In genomic region chr8:10978377-10978776, GRCm38 (mm10) we compare ENCODE assay signal across 8 mouse cellular contexts. TPM values are rescaled to one million over a fixed set of nuclear protein-coding genes. Genes with fewer than 3 reads are reported as not detected.
DNase-seq lines count a peak whose midpoint lies in the region; ATAC-seq and TF ChIP-seq lines count a peak whose summit lies in the region.

No protein-coding gene starts in this region.

- ATAC-seq in embryonic facial prominence, embryonic 11.5 days (replicated peaks; ENCODE audit: insufficient number of reproducible peaks, low FRiP score, low TSS enrichment, low read depth) = no peak
- 0 out of 2 replicates have a peak, but pooled peaks have one; percentile 12 for ATAC-seq in heart, postnatal 0 days (ENCODE audit: insufficient read depth, low read depth)
- ATAC-seq in lung, embryonic 16.5 days (ENCODE audit: low read depth) = peak; percentile 72
- peak; percentile 57 for ATAC-seq in stomach, postnatal 0 days (ENCODE audit: low FRiP score, low TSS enrichment)

- H3K9me3 ChIP-seq in embryonic facial prominence, embryonic 11.5 days (replicated peaks; ENCODE audit: control insufficient read depth, low read length) = no peaks in the 10 kb centered on the region
- H3K9me3 ChIP-seq in heart, postnatal 0 days (replicated peaks; ENCODE audit: control insufficient read depth, low read length) = no peaks in the 10 kb centered on the region
- no peaks in the 10 kb centered on the region for H3K9me3 ChIP-seq in lung, embryonic 16.5 days (ENCODE audit: control insufficient read depth, low read length)
- no peaks in the 10 kb centered on the region for H3K9me3 ChIP-seq in stomach, postnatal 0 days (ENCODE audit: control insufficient read depth, low read length)

- 0 out of 2 replicates have a peak overlapping the region, but pooled peaks have one; percentile 35 for H3K27ac ChIP-seq in embryonic facial prominence, embryonic 11.5 days (replicated peaks; ENCODE audit: low read depth, low read length)
- peak overlapping the region; percentile 17; the same call in 1 of the 2 replicates for H3K27ac ChIP-seq in heart, postnatal 0 days (ENCODE audit: low read depth)
- peak overlapping the region; percentile 71 for H3K27ac ChIP-seq in layer of hippocampus, adult 2 months
- peak overlapping the region; percentile 95 for H3K27ac ChIP-seq in lung, embryonic 16.5 days (ENCODE audit: low read length)
- peak overlapping the region; percentile 93 for H3K27ac ChIP-seq in stomach, postnatal 0 days (replicated peaks)

- no peaks in the 10 kb centered on the region for H3K27me3 ChIP-seq in embryonic facial prominence, embryonic 11.5 days (ENCODE audit: control insufficient read depth, insufficient read depth, low read length)
- H3K27me3 ChIP-seq in heart, postnatal 0 days (ENCODE audit: control insufficient read depth, insufficient read depth, low read length) = 0 out of 2 replicates have a peak, but pooled peaks cover 10% of the 10 kb centered on the region
- no peaks in the 10 kb centered on the region for H3K27me3 ChIP-seq in lung, embryonic 16.5 days (ENCODE audit: control insufficient read depth, insufficient read depth, low read depth, low read length)
- no peaks in the 10 kb centered on the region for H3K27me3 ChIP-seq in stomach, postnatal 0 days (ENCODE audit: control insufficient read depth, insufficient read depth, low read length)

- peak; percentile 49 to 75 for DNase-seq in layer of hippocampus, adult 18-20 months (ENCODE audit: low spot score in 2 of 2)
- DNase-seq in layer of hippocampus, postnatal 25 days (ENCODE audit: extremely low spot score in 1 of 2, low spot score in 1 of 2) = no peak
- DNase-seq in embryonic facial prominence, embryonic 11.5 days (ENCODE audit: low spot score) = no peak
- no peak for DNase-seq in heart, postnatal 0 days (ENCODE audit: low spot score)
- DNase-seq in layer of hippocampus, adult 2 months (ENCODE audit: low spot score in 2 of 2) = peak; percentile 47 to 48
- peak; percentile 76 for DNase-seq in stomach, postnatal 0 days (ENCODE audit: low spot score)
- DNase-seq in thymus, postnatal 14 days = no peak

- H3K36me3 ChIP-seq in embryonic facial prominence, embryonic 11.5 days (replicated peaks; ENCODE audit: control insufficient read depth, insufficient read depth, low read depth, low read length) = no peaks in the 10 kb centered on the region
- H3K36me3 ChIP-seq in heart, postnatal 0 days (replicated peaks; ENCODE audit: control insufficient read depth, insufficient read depth, low read length) = peaks cover 1% of the 10 kb centered on the region; the same call in 1 of the 2 replicates
- no peaks in the 10 kb centered on the region for H3K36me3 ChIP-seq in lung, embryonic 16.5 days (ENCODE audit: control insufficient read depth, insufficient read depth, low read length)
- no peaks in the 10 kb centered on the region for H3K36me3 ChIP-seq in stomach, postnatal 0 days (ENCODE audit: control insufficient read depth, insufficient read depth, low read length)

- H3K9ac ChIP-seq in embryonic facial prominence, embryonic 11.5 days (replicated peaks; ENCODE audit: low read length) = no peak overlapping the region; the same call in 1 of the 2 replicates
- no peak overlapping the region for H3K9ac ChIP-seq in heart, postnatal 0 days (replicated peaks; ENCODE audit: low read depth, low read length)
- H3K9ac ChIP-seq in lung, embryonic 16.5 days (ENCODE audit: low read length) = peak overlapping the region; percentile 25
- peak overlapping the region; percentile 35; the same call in 1 of the 2 replicates for H3K9ac ChIP-seq in stomach, postnatal 0 days (ENCODE audit: low read length)

- TF ChIP-seq EP300 in heart, postnatal 0 days (IDR thresholded peaks at IDR 0.05; ENCODE audit: low read depth) = no peak
- no peak for TF ChIP-seq EP300 in stomach, postnatal 0 days (optimal IDR thresholded peaks at IDR 0.05)

- no peak overlapping the region for H3K4me3 ChIP-seq in embryonic facial prominence, embryonic 11.5 days (ENCODE audit: low read depth, low read length)
- H3K4me3 ChIP-seq in heart, postnatal 0 days (ENCODE audit: low read depth, low read length) = no peak overlapping the region
- H3K4me3 ChIP-seq in layer of hippocampus, adult 2 months = no peak overlapping the region
- no peak overlapping the region for H3K4me3 ChIP-seq in lung, embryonic 16.5 days (ENCODE audit: low read length)
- no peak overlapping the region for H3K4me3 ChIP-seq in stomach, postnatal 0 days (ENCODE audit: low read depth, low read length)

- WGBS in embryonic facial prominence, embryonic 11.5 days = 74% methylated on average over 21 of the region's 21 CpGs
- WGBS in heart, postnatal 0 days = 47% methylated on average over 21 of the region's 21 CpGs
- WGBS in lung, embryonic 16.5 days = 5% methylated on average over 21 of the region's 21 CpGs
- 14% methylated on average over 21 of the region's 21 CpGs for WGBS in stomach, postnatal 0 days

- no peak for TF ChIP-seq CTCF in heart, postnatal 0 days (IDR thresholded peaks at IDR 0.05; ENCODE audit: low read depth)
- TF ChIP-seq CTCF in layer of hippocampus, adult 2 months (conservative IDR thresholded peaks at IDR 0.05) = no peak
- TF ChIP-seq CTCF in stomach, postnatal 0 days (IDR thresholded peaks at IDR 0.05; ENCODE audit: low read depth) = 0 out of 2 replicates have a peak, but pooled peaks have one; percentile 1

- peaks cover 7% of the 10 kb centered on the region for H3K4me1 ChIP-seq in embryonic facial prominence, embryonic 11.5 days (ENCODE audit: control insufficient read depth, insufficient read depth, low read length)
- H3K4me1 ChIP-seq in heart, postnatal 0 days (ENCODE audit: control insufficient read depth, insufficient read depth) = peaks cover 19% of the 10 kb centered on the region; the same call in 1 of the 2 replicates
- peaks cover 48% of the 10 kb centered on the region for H3K4me1 ChIP-seq in lung, embryonic 16.5 days (replicated peaks; ENCODE audit: control insufficient read depth, insufficient read depth, low read length)
- peaks cover 12% of the 10 kb centered on the region for H3K4me1 ChIP-seq in stomach, postnatal 0 days (replicated peaks; ENCODE audit: control insufficient read depth, insufficient read depth)

- H3K4me2 ChIP-seq in embryonic facial prominence, embryonic 11.5 days (ENCODE audit: low read depth, low read length) = no peak overlapping the region
- H3K4me2 ChIP-seq in heart, postnatal 0 days (ENCODE audit: low read depth, low read length) = no peak overlapping the region
- peak overlapping the region; percentile 38 for H3K4me2 ChIP-seq in lung, embryonic 16.5 days (ENCODE audit: low read depth, low read length)
- H3K4me2 ChIP-seq in stomach, postnatal 0 days (replicated peaks; ENCODE audit: low read depth) = peak overlapping the region; percentile 17; the same call in 1 of the 2 replicates

RNA-seq across cellular contexts. Expression of gene Irs2, which starts 29.9 kb away (rescaled TPM):
- 10 to 100 TPM; 80.4 to 85.0 TPM for total RNA-seq in layer of hippocampus, adult 18-20 months (2021)
- total RNA-seq in layer of hippocampus, postnatal 25 days (2021) = 10 to 100 TPM; 60.7 to 69.3 TPM
- polyA plus RNA-seq in embryonic facial prominence, embryonic 11.5 days (2014; fragmentation: Nextera tagmentation; extraction: Ambion mirVana) = 6.7 and 6.8 TPM in 2 replicates
- total RNA-seq in heart, postnatal 0 days (2014; rRNA removed; ENCODE audit: low replicate concordance) = 39.3 and 53.4 TPM in 2 replicates
- 1.6 and 2.0 TPM in 2 replicates for polyA plus RNA-seq in heart, postnatal 0 days (2015; fragmentation: Nextera tagmentation; extraction: Ambion mirVana)
- total RNA-seq in layer of hippocampus, adult 2 months (2021) = 10 to 100 TPM; 74.3 to 74.9 TPM
- polyA plus RNA-seq in lung, embryonic 16.5 days (2015; fragmentation: Nextera tagmentation; extraction: Ambion mirVana) = 2.8 and 2.9 TPM in 2 replicates
- polyA plus RNA-seq in stomach, postnatal 0 days (2015; fragmentation: Nextera tagmentation; extraction: Ambion mirVana) = 3.3 and 3.9 TPM in 2 replicates

Comparison
In these comparisons a context has a peak if more than half of its experiments do, and no peak if none do; other contexts are left out.
1. DNase-seq: peak in layer of hippocampus, adult 18-20 months (2 of 2), layer of hippocampus, adult 2 months (2 of 2) and stomach, postnatal 0 days (single experiment); none in layer of hippocampus, postnatal 25 days (0 of 2), embryonic facial prominence, embryonic 11.5 days (single experiment), heart, postnatal 0 days (single experiment) and thymus, postnatal 14 days (single experiment).
2. H3K27ac ChIP-seq: peak in every context shown above with its lines; median percentile 95 in lung, embryonic 16.5 days; 93 in stomach, postnatal 0 days; 71 in layer of hippocampus, adult 2 months; 35 in embryonic facial prominence, embryonic 11.5 days; 17 in heart, postnatal 0 days.
3. H3K4me2 ChIP-seq: peak in lung, embryonic 16.5 days (single experiment) and stomach, postnatal 0 days (single experiment); none in embryonic facial prominence, embryonic 11.5 days (single experiment) and heart, postnatal 0 days (single experiment).
4. H3K9ac ChIP-seq: peak in lung, embryonic 16.5 days (single experiment) and stomach, postnatal 0 days (single experiment); none in embryonic facial prominence, embryonic 11.5 days (single experiment) and heart, postnatal 0 days (single experiment).